15 mouse cellular contexts compared by ENCODE assay signal in the genomic region with DNA sequence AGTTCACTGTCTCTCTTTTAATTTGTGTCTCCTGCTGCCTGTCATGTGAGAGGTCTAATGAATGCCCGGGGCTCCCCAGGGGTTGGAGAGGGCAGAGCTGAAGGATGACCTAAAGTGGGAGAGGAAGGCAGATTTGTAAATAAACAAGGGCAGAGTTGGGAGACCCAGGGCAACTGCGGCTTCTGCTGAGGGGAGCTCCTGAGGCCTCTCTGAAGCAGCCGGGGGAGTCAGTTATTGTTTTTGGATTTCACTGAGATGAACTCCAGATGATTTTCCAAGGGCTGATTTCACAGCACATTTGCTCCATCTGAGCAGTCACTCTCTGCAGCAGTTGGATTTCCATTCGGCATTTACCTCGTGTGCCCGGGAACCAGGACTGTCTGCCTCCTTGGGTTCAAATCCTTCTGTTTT.
DNase-seq lines count a peak whose midpoint lies in the region; ATAC-seq and TF ChIP-seq lines count a peak whose summit lies in the region.
"Had no signal": no experiment of that assay in that cellular context is flagged by ENCODE, and none has a peak within 500 bp of the region (broad histone marks: within the 10 kb centered on the region; RNA-seq: fewer than 3 reads in every experiment).

No protein-coding gene starts in this region.

- H3K4me3 ChIP-seq in hindbrain, embryonic 10.5 days = no peak overlapping the region
- H3K4me3 ChIP-seq in hindbrain, postnatal 0 days (ENCODE audit: low read length) = no peak overlapping the region
- H3K4me3 ChIP-seq in neural tube, embryonic 13.5 days = no peak overlapping the region
- H3K4me3 ChIP-seq in neural tube, embryonic 15.5 days (replicated peaks) = no peak overlapping the region
- H3K4me3 ChIP-seq in embryonic facial prominence, embryonic 10.5 days = 0 out of 2 replicates have a peak overlapping the region, but pooled peaks have one; percentile 11
- H3K4me3 ChIP-seq in limb, embryonic 14.5 days (replicated peaks; ENCODE audit: low read length) = no peak overlapping the region
- H3K4me3 ChIP-seq: left cerebral cortex, adult 2 months; liver, embryonic 13.5 days; midbrain, embryonic 12.5 days had no signal

- no peak overlapping the region for H3K9ac ChIP-seq in hindbrain, postnatal 0 days (replicated peaks; ENCODE audit: low read length)
- no peak overlapping the region for H3K9ac ChIP-seq in neural tube, embryonic 13.5 days
- H3K9ac ChIP-seq in neural tube, embryonic 15.5 days (replicated peaks) = no peak overlapping the region
- H3K9ac ChIP-seq in limb, embryonic 14.5 days (ENCODE audit: low read depth, low read length, severe bottlenecking) = no peak overlapping the region
- H3K9ac ChIP-seq: liver, embryonic 13.5 days; midbrain, embryonic 12.5 days had no signal

- H3K36me3 ChIP-seq in hindbrain, embryonic 10.5 days = no peaks in the 10 kb centered on the region
- no peaks in the 10 kb centered on the region for H3K36me3 ChIP-seq in hindbrain, postnatal 0 days (ENCODE audit: insufficient read depth, low read length)
- no peaks in the 10 kb centered on the region for H3K36me3 ChIP-seq in neural tube, embryonic 13.5 days
- no peaks in the 10 kb centered on the region for H3K36me3 ChIP-seq in neural tube, embryonic 15.5 days
- no peaks in the 10 kb centered on the region for H3K36me3 ChIP-seq in embryonic facial prominence, embryonic 10.5 days (replicated peaks)
- H3K36me3 ChIP-seq in limb, embryonic 14.5 days (ENCODE audit: control insufficient read depth, insufficient read depth, low read length) = no peaks in the 10 kb centered on the region
- H3K36me3 ChIP-seq: liver, embryonic 13.5 days; midbrain, embryonic 12.5 days had no signal

- H3K27me3 ChIP-seq in hindbrain, embryonic 10.5 days (ENCODE audit: insufficient read depth, poor library complexity, severe bottlenecking) = no peaks in the 10 kb centered on the region
- H3K27me3 ChIP-seq in hindbrain, postnatal 0 days (ENCODE audit: insufficient read depth, low read length) = no peaks in the 10 kb centered on the region
- no peaks in the 10 kb centered on the region for H3K27me3 ChIP-seq in neural tube, embryonic 13.5 days
- no peaks in the 10 kb centered on the region for H3K27me3 ChIP-seq in neural tube, embryonic 15.5 days (replicated peaks)
- no peaks in the 10 kb centered on the region for H3K27me3 ChIP-seq in embryonic facial prominence, embryonic 10.5 days (replicated peaks; ENCODE audit: low read depth, poor library complexity, severe bottlenecking)
- no peaks in the 10 kb centered on the region for H3K27me3 ChIP-seq in limb, embryonic 14.5 days (ENCODE audit: control insufficient read depth, insufficient read depth, low read length)
- H3K27me3 ChIP-seq: CH12.LX; liver, embryonic 13.5 days; midbrain, embryonic 12.5 days had no signal

- H3K4me1 ChIP-seq in hindbrain, embryonic 10.5 days (replicated peaks) = peaks cover 38% of the 10 kb centered on the region
- H3K4me1 ChIP-seq in hindbrain, postnatal 0 days (ENCODE audit: insufficient read depth, low read length) = no peaks in the 10 kb centered on the region
- peaks cover 7% of the 10 kb centered on the region for H3K4me1 ChIP-seq in neural tube, embryonic 13.5 days (replicated peaks)
- 0 out of 2 replicates have a peak, but pooled peaks cover 4% of the 10 kb centered on the region for H3K4me1 ChIP-seq in neural tube, embryonic 15.5 days
- peaks cover 43% of the 10 kb centered on the region for H3K4me1 ChIP-seq in embryonic facial prominence, embryonic 10.5 days
- H3K4me1 ChIP-seq in limb, embryonic 14.5 days (ENCODE audit: control insufficient read depth, insufficient read depth, low read length) = peaks cover 24% of the 10 kb centered on the region
- H3K4me1 ChIP-seq: midbrain, embryonic 12.5 days had no signal

- no peak for ATAC-seq in hindbrain, postnatal 0 days
- ATAC-seq in neural tube, embryonic 13.5 days (ENCODE audit: low read depth) = no peak
- ATAC-seq in neural tube, embryonic 15.5 days (ENCODE audit: low FRiP score) = no peak
- peak; percentile 48 for ATAC-seq in limb, embryonic 14.5 days (ENCODE audit: low FRiP score, low read depth)

- no peaks in the 10 kb centered on the region for H3K9me3 ChIP-seq in hindbrain, embryonic 10.5 days
- no peaks in the 10 kb centered on the region for H3K9me3 ChIP-seq in hindbrain, postnatal 0 days (ENCODE audit: low read length)
- H3K9me3 ChIP-seq in neural tube, embryonic 13.5 days = no peaks in the 10 kb centered on the region
- no peaks in the 10 kb centered on the region for H3K9me3 ChIP-seq in neural tube, embryonic 15.5 days (replicated peaks)
- no peaks in the 10 kb centered on the region for H3K9me3 ChIP-seq in embryonic facial prominence, embryonic 10.5 days
- no peaks in the 10 kb centered on the region for H3K9me3 ChIP-seq in limb, embryonic 14.5 days (ENCODE audit: control insufficient read depth, low read length)
- H3K9me3 ChIP-seq: liver, embryonic 13.5 days; midbrain, embryonic 12.5 days had no signal

- peak; percentile 59 for DNase-seq in hindbrain, embryonic 10.5 days (ENCODE audit: low spot score)
- DNase-seq in hindbrain, postnatal 0 days (ENCODE audit: low spot score) = no peak
- DNase-seq in embryonic facial prominence, embryonic 10.5 days (ENCODE audit: low spot score) = peak; percentile 66
- DNase-seq in limb, embryonic 14.5 days (ENCODE audit: low spot score) = peak; percentile 53
- DNase-seq in layer of hippocampus, postnatal 25 days (ENCODE audit: extremely low spot score in 1 of 2, low spot score in 1 of 2) = no peak
- DNase-seq: adrenal gland, adult 8-10 months; cerebellum, postnatal 25 days; liver, embryonic 13.5 days; lung, postnatal 14 days; right cerebral cortex, adult 18-20 months had no signal

- 18% methylated on average over 6 of the region's 6 CpGs for WGBS in hindbrain, embryonic 10.5 days
- 28% methylated on average over 6 of the region's 6 CpGs for WGBS in hindbrain, postnatal 0 days
- 46% methylated on average over 6 of the region's 6 CpGs for WGBS in neural tube, embryonic 13.5 days
- 49% methylated on average over 6 of the region's 6 CpGs for WGBS in neural tube, embryonic 15.5 days
- 16% methylated on average over 6 of the region's 6 CpGs for WGBS in embryonic facial prominence, embryonic 10.5 days
- WGBS in limb, embryonic 14.5 days = 16% methylated on average over 6 of the region's 6 CpGs

- no peak for TF ChIP-seq CTCF in hindbrain, postnatal 0 days (IDR thresholded peaks at IDR 0.05; ENCODE audit: low read depth)

- H3K4me2 ChIP-seq in hindbrain, postnatal 0 days (ENCODE audit: low read depth, low read length) = no peak overlapping the region
- H3K4me2 ChIP-seq in neural tube, embryonic 13.5 days = no peak overlapping the region
- no peak overlapping the region for H3K4me2 ChIP-seq in neural tube, embryonic 15.5 days
- H3K4me2 ChIP-seq in limb, embryonic 14.5 days (replicated peaks; ENCODE audit: low read depth, low read length, severe bottlenecking) = no peak overlapping the region; the same call in 1 of the 2 replicates
- H3K4me2 ChIP-seq: liver, embryonic 13.5 days; midbrain, embryonic 12.5 days had no signal

- no peak for TF ChIP-seq POLR2A in limb, embryonic 14.5 days (IDR thresholded peaks at IDR 0.05; ENCODE audit: borderline replicate concordance, extremely low read depth, insufficient read depth, insufficient read length)

- peak overlapping the region; percentile 50 for H3K27ac ChIP-seq in hindbrain, embryonic 10.5 days
- no peak overlapping the region; the same call in 1 of the 2 replicates for H3K27ac ChIP-seq in hindbrain, postnatal 0 days
- H3K27ac ChIP-seq in neural tube, embryonic 13.5 days (replicated peaks) = 0 out of 2 replicates have a peak overlapping the region, but pooled peaks have one; percentile 23
- no peak overlapping the region for H3K27ac ChIP-seq in neural tube, embryonic 15.5 days (replicated peaks)
- H3K27ac ChIP-seq in embryonic facial prominence, embryonic 10.5 days (replicated peaks) = peak overlapping the region; percentile 79
- peak overlapping the region; percentile 40 for H3K27ac ChIP-seq in limb, embryonic 14.5 days (replicated peaks; ENCODE audit: low read depth, low read length)
- H3K27ac ChIP-seq: left cerebral cortex, adult 2 months; liver, embryonic 13.5 days; midbrain, embryonic 12.5 days had no signal

Comparison
In these comparisons a context has a peak if more than half of its experiments do, and no peak if none do; other contexts are left out.
1. DNase-seq: peak in hindbrain, embryonic 10.5 days (single experiment), embryonic facial prominence, embryonic 10.5 days (single experiment) and limb, embryonic 14.5 days (single experiment); none in hindbrain, postnatal 0 days (single experiment) and layer of hippocampus, postnatal 25 days (0 of 2).
2. H3K27ac ChIP-seq: peak in hindbrain, embryonic 10.5 days (single experiment), neural tube, embryonic 13.5 days (single experiment), embryonic facial prominence, embryonic 10.5 days (single experiment) and limb, embryonic 14.5 days (single experiment); none in hindbrain, postnatal 0 days (single experiment) and neural tube, embryonic 15.5 days (single experiment).